Mouse (Mus musculus) liver, postnatal 0 days (tissue): ENCODE results near the gene Ppp1r3e. TPM values are rescaled to one million over a fixed set of nuclear protein-coding genes. Genes with fewer than 3 reads are reported as not detected.

Experiments used
- ATAC-seq: fragments of 200-750 bp; cut with Nextera tagmentation; 2 replicates; pipeline ENCODE4 v1.8.0; 2017; ENCODE audit warnings: mild to moderate bottlenecking, moderate library complexity
- DNase-seq: peaks from one replicate; pipeline ENCODE4 v3.0.0-alpha.2; 2016
- H3K27ac ChIP-seq: fragments of 300-500 bp; sonication (generic); 2 replicates; pipeline ENCODE4 v1.5.1; 2014; ENCODE audit warnings: antibody characterized with exemption, moderate library complexity, mild to moderate bottlenecking, low read depth
- H3K27me3 ChIP-seq: fragments of 300-500 bp; sonication (generic); 2 replicates; pipeline ENCODE4 v1.6.1; 2014; ENCODE audit warnings: low read length, control low read depth, mixed read lengths; ENCODE audit not compliant: insufficient read depth
- H3K36me3 ChIP-seq: fragments of 300-500 bp; sonication (generic); replicated peaks from 2 replicates; pipeline ENCODE4 v1.6.1; 2014; ENCODE audit warnings: mild to moderate bottlenecking, control low read depth, low read length, moderate library complexity, mixed read lengths; ENCODE audit not compliant: insufficient read depth
- H3K4me1 ChIP-seq: fragments of 300-500 bp; sonication (generic); 2 replicates; pipeline ENCODE4 v1.6.1; 2014; ENCODE audit warnings: antibody characterized with exemption, mild to moderate bottlenecking, control low read depth; ENCODE audit not compliant: insufficient read depth
- H3K4me2 ChIP-seq: fragments of 300-500 bp; sonication (generic); 2 replicates; pipeline ENCODE4 v1.6.1; 2014; ENCODE audit warnings: low read depth, mild to moderate bottlenecking, low read length, moderate library complexity, mixed read lengths
- H3K4me3 ChIP-seq: fragments of 300-500 bp; sonication (generic); 2 replicates; pipeline ENCODE4 v1.5.1; 2014; ENCODE audit warnings: low read depth, low read length
- H3K9ac ChIP-seq: fragments of 300-500 bp; sonication (generic); replicated peaks from 2 replicates; pipeline ENCODE4 v1.6.1; 2014; ENCODE audit warnings: mild to moderate bottlenecking, moderate library complexity
- H3K9me3 ChIP-seq: fragments of 300-500 bp; sonication (generic); 2 replicates; pipeline ENCODE4 v1.6.1; 2016; ENCODE audit warnings: mild to moderate bottlenecking, control low read depth, low read length, mixed read lengths
- CTCF ChIP-seq: sonication (generic); IDR thresholded peaks from 2 replicates; pipeline ENCODE4 v1.5.1; 2016; ENCODE audit warnings: antibody characterized with exemption, low read depth
- EP300 ChIP-seq: IDR thresholded peaks from 2 replicates; pipeline ENCODE4 v1.6.1; 2016; ENCODE audit warnings: antibody characterized with exemption, low read depth, mild to moderate bottlenecking
- WGBS: fragments of 180-500 bp; shearing (Covaris S2); extraction: QIAGEN DNeasy Blood & Tissue Kit; methylation state at CpG from one replicate; pipeline ENCODE4 v1.1.7; 2014; ENCODE audit not compliant: insufficient replicate concordance; 5-methylcytosine and 5-hydroxymethylcytosine counted together
- polyA plus RNA-seq: library from polyadenylated mRNA; unstranded; fragments of >200 nt; fragmentation: Nextera tagmentation; extraction: Ambion mirVana; gene quantifications from 2 replicates; pipeline ENCODE4 v1.2.1, GENCODE M21; 2015

The Ppp1r3e gene
- polyA plus RNA-seq, 1 experiment from 2014 or later: 0.85 TPM

- DNase-seq: no peak
- no peaks in the 10 kb centered on the region for H3K36me3 ChIP-seq
- peaks cover 30% of the 10 kb centered on the region for H3K27me3 ChIP-seq
- H3K9ac ChIP-seq: no peak overlapping the region
- WGBS: 22% methylated on average over 10 of the region's 10 CpGs
- TF ChIP-seq CTCF: no peak
- TF ChIP-seq EP300: no peak
- peak overlapping the region; percentile 70 for H3K4me3 ChIP-seq
- no peak overlapping the region for H3K27ac ChIP-seq
- no peaks in the 10 kb centered on the region for H3K9me3 ChIP-seq
- no peak for ATAC-seq
- H3K4me2 ChIP-seq: peak overlapping the region; percentile 92
- H3K4me1 ChIP-seq: peaks cover 6% of the 10 kb centered on the region
Measured at GRCm38 (mm10) chr14:54913343-54913742, 36.0 kb upstream of the Ppp1r3e start.

- no peaks in the 10 kb centered on the region for H3K36me3 ChIP-seq
- no peaks in the 10 kb centered on the region for H3K9me3 ChIP-seq
- DNase-seq (peak; percentile 34), ATAC-seq (no peak)
- peak within 1 kb of the TSS; percentile 92 for H3K4me2 ChIP-seq
- TF ChIP-seq EP300 (no peak), CTCF (no peak)
- H3K27me3 ChIP-seq: peaks cover 30% of the 10 kb centered on the region
- H3K4me3 ChIP-seq: peak within 1 kb of the TSS; percentile 70
- peaks cover 6% of the 10 kb centered on the region for H3K4me1 ChIP-seq
- H3K9ac ChIP-seq: peak within 1 kb of the TSS; percentile 56
- H3K27ac ChIP-seq: no peak within 1 kb of the TSS
- under 1% methylated on average over 18 of the region's 28 CpGs for WGBS
Measured at GRCm38 (mm10) chr14:54912886-54913285, 35.5 kb upstream of the Ppp1r3e start, which contains the start of gene Slc22a17. Slc22a17 (minus strand) TSS chr14:54913132.

- no peak for TF ChIP-seq EP300
- TF ChIP-seq CTCF: no peak
- 7% methylated on average over 51 of the region's 69 CpGs for WGBS
- ATAC-seq: 0 out of 2 replicates have a peak, but pooled peaks have one; percentile 15
- no peaks in the 10 kb centered on the region for H3K9me3 ChIP-seq
- H3K4me3 ChIP-seq: peak overlapping the region; percentile 70
- H3K9ac ChIP-seq: peak overlapping the region; percentile 56
- peaks cover 6% of the 10 kb centered on the region for H3K4me1 ChIP-seq
- no peak overlapping the region for H3K27ac ChIP-seq
- no peaks in the 10 kb centered on the region for H3K36me3 ChIP-seq
- peaks cover 30% of the 10 kb centered on the region for H3K27me3 ChIP-seq
- H3K4me2 ChIP-seq: peak overlapping the region; percentile 92
- DNase-seq: no peak
Measured at GRCm38 (mm10) chr14:54912109-54912850, 34.9 kb upstream of the Ppp1r3e start.

GRCm38 (mm10) chr14:54908682-54909081 lies 31.3 kb upstream of the Ppp1r3e start:
- no peaks in the 10 kb centered on the region for H3K9me3 ChIP-seq
- no peak overlapping the region for H3K9ac ChIP-seq
- no peaks in the 10 kb centered on the region for H3K36me3 ChIP-seq
- 61% methylated on average over 7 of the region's 7 CpGs for WGBS
- DNase-seq (no peak), ATAC-seq (no peak)
- H3K4me3 ChIP-seq: no peak overlapping the region
- TF ChIP-seq CTCF (no peak), EP300 (no peak)
- H3K27ac ChIP-seq: no peak overlapping the region
- peaks cover 21% of the 10 kb centered on the region for H3K27me3 ChIP-seq
- no peak overlapping the region for H3K4me2 ChIP-seq
- H3K4me1 ChIP-seq: peaks cover 6% of the 10 kb centered on the region

- TF ChIP-seq EP300 (no peak), CTCF (no peak)
- WGBS: 87% methylated on average over 4 of the region's 4 CpGs
- Histone ChIP-seq H3K27ac (no peak overlapping the region), H3K9me3 (no peaks in the 10 kb centered on the region), H3K9ac (no peak overlapping the region), H3K27me3 (no peaks in the 10 kb centered on the region), H3K4me1 (peaks cover 4% of the 10 kb centered on the region; the same call in 1 of the 2 replicates), H3K4me2 (no peak overlapping the region), H3K36me3 (peaks cover 6% of the 10 kb centered on the region; the same call in 1 of the 2 replicates), H3K4me3 (no peak overlapping the region)
- DNase-seq: no peak
- no peak for ATAC-seq
Measured at GRCm38 (mm10) chr14:54903641-54904040, 26.3 kb upstream of the Ppp1r3e start.

GRCm38 (mm10) chr14:54900383-54900782 lies 23.0 kb upstream of the Ppp1r3e start:
- WGBS: 1% methylated on average over 3 of the region's 3 CpGs
- ATAC-seq: peak; percentile 70
- Histone ChIP-seq H3K9ac (no peak overlapping the region), H3K4me1 (peaks cover 8% of the 10 kb centered on the region; the same call in 1 of the 2 replicates), H3K4me3 (no peak overlapping the region), H3K27ac (no peak overlapping the region), H3K27me3 (no peaks in the 10 kb centered on the region), H3K36me3 (peaks cover 35% of the 10 kb centered on the region), H3K4me2 (no peak overlapping the region), H3K9me3 (no peaks in the 10 kb centered on the region)
- TF ChIP-seq EP300 (no peak), CTCF (peak; percentile 85)
- DNase-seq: peak; percentile 66
